Mouse (Mus musculus): ENCODE data around the gene Bahcc1.

Gene Bahcc1

DNA sequence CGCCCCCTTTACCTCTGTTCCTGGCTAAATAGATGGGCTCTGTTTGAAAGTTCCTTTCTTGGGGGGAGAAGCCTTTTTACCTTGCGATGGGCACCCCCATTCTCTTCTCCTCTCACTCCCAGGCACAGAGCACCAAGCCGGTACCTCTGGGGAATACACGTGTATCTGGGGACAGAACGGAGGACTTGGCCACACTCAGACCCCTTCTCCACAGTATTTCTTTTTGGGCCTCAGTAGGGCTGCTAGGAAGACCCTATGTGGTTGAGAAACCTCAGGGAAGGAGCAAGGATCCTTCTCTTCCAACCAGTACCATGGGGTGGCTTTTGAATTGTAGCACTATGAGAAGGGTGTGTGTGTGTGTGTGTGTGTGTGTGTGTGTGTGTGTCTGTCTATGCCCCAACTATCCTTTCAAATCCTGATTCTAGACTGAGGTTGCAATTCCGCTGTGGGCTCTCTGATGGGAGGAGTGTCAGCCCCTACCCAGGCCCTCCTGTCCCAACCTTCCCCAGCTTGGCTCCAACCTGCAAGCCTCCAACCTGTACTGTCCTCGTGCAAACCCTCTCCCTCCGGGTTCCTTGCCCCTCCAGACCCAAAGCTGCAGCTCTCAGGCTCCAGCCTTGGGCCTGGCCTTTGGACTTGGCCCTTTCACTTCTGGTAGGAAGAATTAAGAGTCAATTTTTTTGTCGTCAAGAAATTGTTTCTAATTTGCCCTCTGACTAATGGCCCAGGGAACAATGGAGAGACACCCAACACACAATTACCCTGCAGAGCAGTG, 4.4 kb upstream of the Bahcc1 start:
- DNase-seq (ENCODE audit: inconsistent age in 2 of 2, low spot score in 1 of 2) = peak in 1 of 2 experiments; percentile 61

- peak in 1 of 2 experiments; percentile 66 for DNase-seq (ENCODE audit: inconsistent age in 2 of 2, low spot score in 1 of 2)
Measured at GRCm38 (mm10) chr11:120228911-120229437, 3.8 kb upstream of the Bahcc1 start.

DNA sequence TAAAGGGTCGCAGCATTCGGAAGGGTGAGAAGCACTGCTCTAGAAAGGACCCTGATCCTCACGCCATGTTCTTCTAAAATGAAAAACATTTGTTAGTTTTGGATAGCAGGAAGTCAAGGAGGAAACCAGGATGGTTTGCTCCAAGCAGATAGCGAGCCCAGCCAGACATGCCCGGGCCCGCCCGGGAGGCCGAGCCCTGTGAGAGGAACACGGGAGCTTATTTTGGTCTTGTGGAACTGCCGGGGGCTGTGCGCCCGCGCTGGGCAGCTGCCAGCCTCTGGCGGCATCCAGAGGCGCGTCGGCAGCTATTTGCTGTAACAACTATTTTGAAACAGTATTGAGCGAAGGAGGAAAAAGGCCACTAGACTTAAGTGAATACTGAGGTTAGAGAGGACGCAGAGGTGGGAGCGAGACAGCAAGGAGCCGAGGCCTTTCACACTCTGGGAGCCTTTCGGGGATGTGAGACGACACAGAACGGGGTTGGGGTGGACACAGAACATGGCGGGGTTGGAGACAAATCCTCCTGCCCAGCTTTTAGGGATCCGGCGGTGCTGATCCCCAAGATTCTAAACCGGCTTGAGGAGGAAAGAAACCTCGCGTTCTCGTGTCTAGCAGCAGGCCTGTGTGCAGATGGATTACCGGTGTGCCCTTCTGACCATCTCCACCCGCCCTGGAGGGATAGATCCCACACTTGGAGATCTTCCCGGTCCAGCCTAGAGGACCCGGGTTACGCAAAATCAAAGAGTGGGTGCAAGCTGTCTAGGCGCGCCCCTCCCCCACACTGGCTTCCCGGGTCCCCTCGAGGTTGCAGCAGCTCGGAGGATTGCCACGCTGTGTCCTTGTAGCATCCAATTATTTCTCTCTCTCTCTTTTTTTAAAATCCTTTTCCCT, 2.6 kb upstream of the Bahcc1 start:
- DNase-seq (ENCODE audit: inconsistent age in 2 of 2, low spot score in 1 of 2) = peak; percentile 84 to 93

DNA sequence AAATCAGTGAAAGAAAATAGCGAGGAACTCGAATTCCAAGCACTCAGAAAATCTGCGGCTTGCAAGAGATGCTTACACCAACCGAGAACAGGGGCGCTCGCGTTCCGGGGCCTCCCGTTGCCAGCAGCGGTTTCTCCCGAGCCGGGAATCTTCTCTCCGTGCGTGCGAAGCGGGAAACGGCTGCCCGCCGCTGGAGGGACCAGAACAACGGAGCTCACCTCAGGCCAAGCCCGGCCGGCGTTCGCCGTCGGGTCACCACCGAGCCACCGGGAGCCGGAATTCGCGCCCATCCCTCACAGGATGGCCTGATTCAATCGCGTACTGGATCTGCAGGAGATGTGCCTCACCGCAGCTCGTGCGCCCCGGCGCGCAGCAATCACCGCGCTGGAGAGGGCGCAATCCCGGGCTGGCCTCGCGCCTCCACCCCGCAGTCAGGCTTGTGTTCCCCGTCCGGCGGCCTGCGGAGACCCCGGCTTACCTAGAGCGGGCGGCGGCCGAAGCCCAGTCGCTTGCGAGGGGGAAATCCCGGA, 1.8 kb upstream of the Bahcc1 start:
- DNase-seq (ENCODE audit: inconsistent age in 2 of 2, low spot score in 1 of 2) = peak in 1 of 2 experiments; percentile 86

- peak; percentile 99 to 100 for DNase-seq (ENCODE audit: inconsistent age in 2 of 2, low spot score in 1 of 2)
Measured at GRCm38 (mm10) chr11:120231379-120231778, 1.4 kb upstream of the Bahcc1 start.

GRCm38 (mm10) chr11:120233441-120234135, 841 bp downstream of the Bahcc1 start:
- DNase-seq (ENCODE audit: inconsistent age in 2 of 2, low spot score in 1 of 2) = peak; percentile 60 to 92

GRCm38 (mm10) chr11:120234136-120234775, 1.5 kb downstream of the Bahcc1 start:
- peak; percentile 59 to 91 for DNase-seq (ENCODE audit: inconsistent age in 2 of 2, low spot score in 1 of 2)

GRCm38 (mm10) chr11:120234776-120235181, 2.0 kb downstream of the Bahcc1 start:
- peak; percentile 52 to 92 for DNase-seq (ENCODE audit: inconsistent age in 2 of 2, low spot score in 1 of 2)

GRCm38 (mm10) chr11:120235385-120236113, 2.8 kb downstream of the Bahcc1 start:
- DNase-seq (ENCODE audit: inconsistent age in 2 of 2, low spot score in 1 of 2) = peak; percentile 73 to 94

DNA sequence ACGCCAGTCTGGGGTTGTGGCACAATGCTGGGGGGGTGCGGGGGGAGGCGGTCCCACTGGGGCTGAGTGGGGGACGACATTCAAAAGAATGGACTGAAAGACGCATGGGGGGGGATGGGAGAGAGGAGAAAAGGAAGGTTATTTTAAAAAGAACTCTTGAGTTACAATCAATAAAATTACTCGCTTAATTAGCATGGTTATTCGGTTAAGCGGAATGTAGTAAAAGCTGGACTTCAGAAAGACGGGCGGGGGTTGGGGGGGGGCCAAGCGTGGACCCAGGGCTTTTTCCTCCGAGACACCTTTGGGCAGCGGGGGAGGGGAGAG, 3.3 kb downstream of the Bahcc1 start:
- DNase-seq (ENCODE audit: inconsistent age in 2 of 2, low spot score in 1 of 2) = no peak

GRCm38 (mm10) chr11:120236438-120237165, 3.9 kb downstream of the Bahcc1 start:
- peak; percentile 75 to 91 for DNase-seq (ENCODE audit: inconsistent age in 2 of 2, low spot score in 1 of 2)

DNA sequence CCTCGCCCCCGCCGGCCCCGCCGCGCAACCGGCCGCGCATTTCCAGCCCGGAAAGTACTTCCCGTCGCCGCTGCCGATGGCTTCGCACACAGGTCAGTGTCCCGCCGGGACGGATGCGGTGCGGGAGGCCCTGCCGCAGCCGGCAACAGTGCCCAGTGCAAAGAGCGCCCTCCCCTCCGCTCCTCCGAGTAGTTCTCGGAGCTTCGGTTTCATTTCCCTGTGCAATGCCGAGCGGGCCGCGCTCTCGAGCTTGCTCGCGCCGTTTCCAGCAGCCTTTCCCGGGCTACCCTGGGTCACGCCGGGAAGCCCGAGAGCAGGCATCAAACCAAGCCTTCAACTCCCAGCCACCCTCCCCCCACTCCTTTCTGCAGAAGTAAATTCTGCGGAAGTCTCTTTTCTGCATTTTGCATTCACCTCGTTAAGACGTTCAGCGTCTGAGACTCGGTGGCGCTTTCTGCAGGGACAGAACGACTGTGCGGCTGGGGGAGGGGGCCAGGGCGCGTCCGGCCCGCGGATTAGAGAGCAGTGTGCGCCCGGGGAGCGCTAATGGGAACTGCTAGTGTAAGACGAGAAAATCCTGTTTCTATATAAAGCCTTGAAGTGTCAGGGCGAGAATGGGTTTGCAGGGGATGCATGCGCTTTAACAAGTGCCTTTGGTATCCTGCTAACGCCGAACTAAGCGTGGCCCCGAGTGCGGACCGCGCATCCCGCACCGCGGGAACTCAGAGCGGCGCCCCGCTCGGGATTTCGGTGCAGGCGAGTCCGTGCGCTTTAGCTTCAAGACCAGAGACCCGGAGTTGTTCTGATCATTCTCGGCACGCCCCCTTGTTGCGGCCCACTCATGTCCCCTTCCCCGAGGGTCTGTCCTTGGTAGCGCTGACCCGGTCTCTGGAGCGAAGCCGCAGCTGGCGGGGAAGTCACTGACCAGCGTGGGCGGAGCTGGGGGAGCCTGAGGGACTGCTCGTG, 4.7 kb downstream of the Bahcc1 start:
- DNase-seq (ENCODE audit: inconsistent age in 2 of 2, low spot score in 1 of 2) = peak; percentile 69 to 91

GRCm38 (mm10) chr11:120238306-120238705, 5.6 kb downstream of the Bahcc1 start:
- peak in 1 of 2 experiments; percentile 77 for DNase-seq (ENCODE audit: inconsistent age in 2 of 2, low spot score in 1 of 2)

DNA sequence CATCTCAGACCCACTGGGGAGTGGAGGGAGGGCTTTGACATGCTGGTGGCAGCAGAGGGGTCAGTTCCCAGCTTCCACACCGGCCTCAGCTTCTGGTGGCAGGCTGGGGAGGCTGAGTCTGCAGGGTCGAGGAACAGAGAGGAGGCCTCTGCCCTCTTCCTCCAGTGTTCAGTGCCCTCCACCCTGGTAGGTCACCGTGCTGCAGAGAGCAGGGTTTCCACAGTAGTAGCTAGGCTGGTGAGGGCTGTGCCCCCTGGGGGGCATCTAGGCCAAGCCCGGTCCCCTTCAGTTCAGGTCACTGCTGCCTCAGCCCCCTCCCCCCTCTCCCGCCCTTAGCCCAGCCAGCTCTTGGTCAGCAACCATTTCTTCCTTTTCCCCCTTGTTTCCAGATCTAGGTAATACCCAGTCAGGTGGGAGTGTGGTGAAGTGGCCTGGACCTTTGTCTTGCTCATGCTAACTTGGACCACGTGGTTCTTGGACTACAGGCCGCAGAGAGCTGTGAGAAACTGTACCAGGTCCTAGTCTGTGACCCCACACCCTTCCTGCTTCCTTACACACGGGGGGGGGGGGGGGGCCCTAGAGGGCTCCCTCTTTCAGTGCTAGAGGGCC, 6.1 kb downstream of the Bahcc1 start:
- DNase-seq (ENCODE audit: inconsistent age in 2 of 2, low spot score in 1 of 2) = peak; percentile 57 to 87

- peak in 1 of 2 experiments; percentile 80 for DNase-seq (ENCODE audit: inconsistent age in 2 of 2, low spot score in 1 of 2)
Measured at GRCm38 (mm10) chr11:120239581-120239991, 6.8 kb downstream of the Bahcc1 start.

GRCm38 (mm10) chr11:120240206-120240605, 7.5 kb downstream of the Bahcc1 start:
- peak; percentile 82 to 83 for DNase-seq (ENCODE audit: inconsistent age in 2 of 2, low spot score in 1 of 2)
